Mouse (Mus musculus) heart, embryonic 11.5 days (tissue): ENCODE results near the gene Dstn. TPM values are rescaled to one million over a fixed set of nuclear protein-coding genes. Genes with fewer than 3 reads are reported as not detected.

ENCODE experiments used
- ATAC-seq: fragments of 200-750 bp; cut with Nextera tagmentation; replicated peaks from 2 replicates; pipeline ENCODE4 v1.8.0; 2017; ENCODE audit warnings: moderate library complexity; ENCODE audit not compliant: insufficient number of reproducible peaks, low FRiP score, low TSS enrichment
- H3K27ac ChIP-seq: fragments of 300-500 bp; sonication (generic); 2 replicates; pipeline ENCODE4 v1.5.1; 2014; ENCODE audit warnings: mild to moderate bottlenecking, low read depth, low read length
- H3K27me3 ChIP-seq: fragments of 300-500 bp; sonication (generic); 2 replicates; pipeline ENCODE4 v1.6.1; 2014; ENCODE audit warnings: mild to moderate bottlenecking, low read length, mixed read lengths; ENCODE audit not compliant: control insufficient read depth, insufficient read depth
- H3K36me3 ChIP-seq: fragments of 300-500 bp; sonication (generic); 2 replicates; pipeline ENCODE4 v1.6.1; 2014; ENCODE audit warnings: mild to moderate bottlenecking, low read length, moderate library complexity, mixed read lengths; ENCODE audit not compliant: control insufficient read depth, insufficient read depth
- H3K4me1 ChIP-seq: fragments of 300-500 bp; sonication (generic); 2 replicates; pipeline ENCODE4 v1.6.1; 2014; ENCODE audit warnings: low read length; ENCODE audit not compliant: control insufficient read depth, insufficient read depth
- H3K4me2 ChIP-seq: fragments of 300-500 bp; sonication (generic); 2 replicates; pipeline ENCODE4 v1.6.1; 2014; ENCODE audit warnings: mild to moderate bottlenecking, moderate library complexity
- H3K4me3 ChIP-seq: fragments of 300-500 bp; sonication (generic); 2 replicates; pipeline ENCODE4 v1.5.1; 2014; ENCODE audit warnings: low read depth, low read length
- H3K9ac ChIP-seq: fragments of 300-500 bp; sonication (generic); 2 replicates; pipeline ENCODE4 v1.6.1; 2014; ENCODE audit warnings: mild to moderate bottlenecking, low read depth, low read length, moderate library complexity
- H3K9me3 ChIP-seq: fragments of 300-500 bp; sonication (generic); replicated peaks from 2 replicates; pipeline ENCODE4 v1.6.1; 2016; ENCODE audit warnings: low read length; ENCODE audit not compliant: control insufficient read depth
- WGBS: fragments of 180-500 bp; shearing (Covaris S2); extraction: QIAGEN DNeasy Blood & Tissue Kit; methylation state at CpG from one replicate; pipeline ENCODE4 v1.1.7; 2014; ENCODE audit not compliant: insufficient replicate concordance; 5-methylcytosine and 5-hydroxymethylcytosine counted together
- polyA plus RNA-seq: library from polyadenylated mRNA; unstranded; fragments of >200 nt; fragmentation: Nextera tagmentation; extraction: Ambion mirVana; gene quantifications from 2 replicates; pipeline ENCODE4 v1.2.1, GENCODE M21; 2014

Dstn gene
- polyA plus RNA-seq, 1 experiment from 2014 or later, result 1,059 TPM

- no peak overlapping the region for H3K9ac ChIP-seq
- H3K27me3 ChIP-seq, result no peaks in the 10 kb centered on the region
- H3K27ac ChIP-seq, result no peak overlapping the region
- H3K4me3 ChIP-seq, result no peak overlapping the region
- 68% methylated on average over 2 of the region's 2 CpGs for WGBS
- H3K4me2 ChIP-seq, result no peak overlapping the region
- no peaks in the 10 kb centered on the region for H3K9me3 ChIP-seq
- H3K36me3 ChIP-seq, result peaks cover 48% of the 10 kb centered on the region
- ATAC-seq, result no peak
- peaks cover 25% of the 10 kb centered on the region for H3K4me1 ChIP-seq
Observed at GRCm38 (mm10) chr2:143946399-143946798, 31.3 kb downstream of the Dstn start.

DNA sequence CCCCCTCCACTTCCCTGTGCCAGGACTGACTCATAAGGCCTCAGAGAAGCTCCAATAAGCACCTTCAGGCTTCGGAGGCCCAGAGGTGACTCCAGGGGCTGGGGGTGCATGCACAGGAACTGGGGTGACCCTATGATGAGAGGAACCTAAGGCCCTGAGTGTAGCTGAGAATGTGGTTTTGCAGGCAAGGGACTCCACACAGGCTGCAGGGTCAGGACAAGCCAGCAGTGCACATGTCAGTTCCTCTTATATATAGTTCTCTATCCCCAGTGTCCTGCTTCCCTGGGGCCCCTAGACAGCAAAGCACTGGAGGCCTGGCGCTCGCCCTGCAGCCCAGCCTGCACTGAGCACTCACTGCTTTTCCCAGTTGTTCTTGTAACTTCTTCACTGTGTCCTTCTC lies 32.9 kb downstream of the Dstn start:
- Histone ChIP-seq H3K9ac (no peak overlapping the region), H3K36me3 (peaks cover 40% of the 10 kb centered on the region), H3K4me3 (no peak overlapping the region), H3K4me1 (peaks cover 25% of the 10 kb centered on the region), H3K9me3 (no peaks in the 10 kb centered on the region), H3K27ac (peak overlapping the region; percentile 30), H3K4me2 (no peak overlapping the region), H3K27me3 (no peaks in the 10 kb centered on the region)
- no peak for ATAC-seq
- 70% methylated on average over 3 of the region's 3 CpGs for WGBS

GRCm38 (mm10) chr2:143948416-143948815 lies 33.3 kb downstream of the Dstn start:
- H3K4me3 ChIP-seq, result no peak overlapping the region
- no peak overlapping the region; the same call in 1 of the 2 replicates for H3K27ac ChIP-seq
- no peak for ATAC-seq
- peaks cover 42% of the 10 kb centered on the region for H3K36me3 ChIP-seq
- no peak overlapping the region for H3K9ac ChIP-seq
- 50% methylated on average over 4 of the region's 4 CpGs for WGBS
- H3K4me2 ChIP-seq, result no peak overlapping the region
- no peaks in the 10 kb centered on the region for H3K9me3 ChIP-seq
- H3K27me3 ChIP-seq, result no peaks in the 10 kb centered on the region
- peaks cover 25% of the 10 kb centered on the region for H3K4me1 ChIP-seq

DNA sequence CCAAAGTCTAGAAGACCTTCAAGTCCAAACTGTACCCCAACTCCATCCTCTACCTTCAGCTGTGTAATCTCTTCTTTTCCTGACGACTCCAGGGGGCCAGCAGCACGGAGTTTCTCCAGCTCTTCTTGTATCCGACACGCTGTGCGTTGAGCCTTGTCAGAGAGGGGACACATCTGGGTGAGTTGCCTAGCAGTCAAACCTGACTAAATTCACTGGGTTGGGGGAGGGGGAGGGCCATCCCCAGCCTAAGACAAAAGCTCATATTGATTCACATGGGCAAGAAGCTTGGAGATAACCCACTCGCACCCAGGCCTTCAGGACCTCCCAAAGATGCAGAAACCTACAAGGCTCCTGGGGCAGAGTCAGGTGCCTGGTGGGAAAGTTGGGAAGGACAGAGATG lies 34.1 kb downstream of the Dstn start:
- no peak overlapping the region for H3K4me3 ChIP-seq
- no peak overlapping the region for H3K4me2 ChIP-seq
- ATAC-seq, result no peak
- H3K4me1 ChIP-seq, result peaks cover 25% of the 10 kb centered on the region
- H3K9me3 ChIP-seq, result no peaks in the 10 kb centered on the region
- peaks cover 47% of the 10 kb centered on the region for H3K36me3 ChIP-seq
- H3K27ac ChIP-seq, result no peak overlapping the region
- H3K27me3 ChIP-seq, result no peaks in the 10 kb centered on the region
- 91% methylated on average over 6 of the region's 6 CpGs for WGBS
- no peak overlapping the region for H3K9ac ChIP-seq

DNA sequence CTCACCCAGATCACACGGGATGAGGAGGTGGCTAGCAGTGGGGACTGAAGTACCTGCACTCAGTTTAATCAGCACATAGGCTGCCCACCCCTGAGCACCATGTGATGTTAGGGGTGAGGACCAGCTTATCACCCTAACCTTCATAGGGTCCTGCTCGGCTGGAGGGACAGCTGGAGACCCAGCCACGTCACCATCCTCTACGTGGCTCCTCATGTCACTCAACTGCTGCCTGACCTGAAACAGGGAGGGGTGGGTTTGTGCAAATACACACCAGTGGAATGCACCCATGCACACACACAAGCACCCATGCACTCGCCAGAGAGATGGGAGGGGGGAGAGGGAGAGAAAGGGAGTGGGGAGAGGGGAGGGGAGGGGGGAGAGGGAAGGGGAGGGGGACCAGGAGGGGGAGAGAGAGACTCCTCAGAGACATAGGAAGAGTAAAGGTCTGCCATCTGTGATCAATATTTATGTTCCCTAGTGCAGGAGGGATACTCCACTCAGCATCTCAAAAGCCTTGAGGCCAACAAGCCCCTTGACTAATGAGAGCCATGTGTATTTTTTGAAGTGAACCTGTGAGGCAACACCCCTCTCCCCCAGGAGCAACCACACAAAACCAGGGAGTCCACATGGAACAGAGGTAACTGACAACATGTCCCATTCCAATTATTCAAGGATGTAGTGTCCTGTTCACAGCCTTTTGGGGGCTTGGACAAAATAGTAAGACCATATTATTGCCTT lies 35.3 kb downstream of the Dstn start:
- no peak overlapping the region for H3K27ac ChIP-seq
- H3K9ac ChIP-seq, result no peak overlapping the region
- peaks cover 25% of the 10 kb centered on the region for H3K4me1 ChIP-seq
- H3K4me2 ChIP-seq, result no peak overlapping the region
- no peak overlapping the region for H3K4me3 ChIP-seq
- WGBS, result 69% methylated on average over 5 of the region's 5 CpGs
- no peak for ATAC-seq
- peaks cover 56% of the 10 kb centered on the region for H3K36me3 ChIP-seq
- no peaks in the 10 kb centered on the region for H3K27me3 ChIP-seq
- H3K9me3 ChIP-seq, result no peaks in the 10 kb centered on the region

DNA sequence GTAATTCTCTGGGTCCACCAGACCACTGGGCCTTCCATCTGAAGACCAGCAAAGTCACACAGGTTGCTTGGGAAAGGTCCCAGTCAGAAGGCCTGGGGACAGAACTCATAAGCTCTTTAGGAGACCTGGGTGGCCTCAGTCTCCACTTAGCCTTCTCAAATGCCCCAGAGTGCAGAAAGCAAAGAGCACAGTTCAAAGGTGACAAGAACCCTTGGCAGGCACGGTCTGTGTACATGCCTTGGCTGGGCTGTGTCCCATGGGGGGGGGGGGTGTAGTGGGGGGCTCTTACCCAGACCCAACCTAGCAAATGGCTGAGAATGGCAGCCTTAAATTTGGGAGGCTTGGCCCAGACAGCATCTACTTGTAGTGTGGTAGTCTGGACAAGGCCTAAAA lies 35.9 kb downstream of the Dstn start:
- no peak overlapping the region for H3K27ac ChIP-seq
- no peak for ATAC-seq
- H3K4me1 ChIP-seq, result peaks cover 24% of the 10 kb centered on the region
- no peak overlapping the region for H3K4me2 ChIP-seq
- H3K9ac ChIP-seq, result no peak overlapping the region
- no peak overlapping the region for H3K4me3 ChIP-seq
- H3K36me3 ChIP-seq, result peaks cover 60% of the 10 kb centered on the region
- 87% methylated on average over 1 of the region's 1 CpGs for WGBS
- no peaks in the 10 kb centered on the region for H3K27me3 ChIP-seq
- H3K9me3 ChIP-seq, result no peaks in the 10 kb centered on the region

DNA sequence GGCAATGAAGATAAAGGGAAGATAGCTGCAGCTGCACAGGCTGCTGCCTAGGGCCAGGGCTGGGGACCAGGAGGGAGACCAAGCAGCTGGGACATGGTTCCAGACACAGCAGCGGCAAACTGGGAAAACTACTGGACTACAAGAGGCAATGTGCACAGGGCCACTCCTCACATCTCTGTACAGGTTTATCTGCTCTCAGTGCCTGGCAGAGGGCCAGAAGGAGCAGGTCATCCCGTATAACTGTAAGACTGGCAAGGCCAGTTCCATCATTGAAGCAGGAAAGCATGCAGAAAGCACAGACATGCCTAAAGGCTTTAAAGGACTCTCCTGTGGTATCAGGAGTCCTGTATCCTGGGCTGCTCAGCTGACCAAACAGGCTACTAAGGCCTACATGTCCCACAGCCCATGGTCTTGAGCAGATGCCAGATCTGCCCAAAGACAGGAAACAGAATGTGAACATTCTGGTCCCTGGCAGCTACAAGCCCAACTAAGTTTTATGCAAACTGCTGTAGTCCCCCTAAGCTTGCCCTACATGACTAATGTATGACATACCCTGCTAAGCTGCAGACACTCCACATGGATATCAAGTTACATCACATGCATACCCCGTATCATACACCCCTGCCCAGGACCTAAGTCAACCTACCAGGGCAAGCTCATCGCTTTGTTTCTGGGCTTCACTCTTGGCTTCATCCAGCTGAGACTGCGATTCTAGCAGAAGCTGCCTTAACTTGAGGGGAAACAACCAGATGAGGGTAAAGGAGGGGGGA lies 36.6 kb downstream of the Dstn start:
- H3K27ac ChIP-seq, result no peak overlapping the region
- no peak overlapping the region for H3K4me3 ChIP-seq
- WGBS, result 65% methylated on average over 5 of the region's 5 CpGs
- H3K9me3 ChIP-seq, result no peaks in the 10 kb centered on the region
- no peak overlapping the region for H3K9ac ChIP-seq
- H3K4me2 ChIP-seq, result no peak overlapping the region
- H3K27me3 ChIP-seq, result no peaks in the 10 kb centered on the region
- H3K4me1 ChIP-seq, result peaks cover 17% of the 10 kb centered on the region; the same call in 1 of the 2 replicates
- H3K36me3 ChIP-seq, result peaks cover 62% of the 10 kb centered on the region
- ATAC-seq, result no peak

DNA sequence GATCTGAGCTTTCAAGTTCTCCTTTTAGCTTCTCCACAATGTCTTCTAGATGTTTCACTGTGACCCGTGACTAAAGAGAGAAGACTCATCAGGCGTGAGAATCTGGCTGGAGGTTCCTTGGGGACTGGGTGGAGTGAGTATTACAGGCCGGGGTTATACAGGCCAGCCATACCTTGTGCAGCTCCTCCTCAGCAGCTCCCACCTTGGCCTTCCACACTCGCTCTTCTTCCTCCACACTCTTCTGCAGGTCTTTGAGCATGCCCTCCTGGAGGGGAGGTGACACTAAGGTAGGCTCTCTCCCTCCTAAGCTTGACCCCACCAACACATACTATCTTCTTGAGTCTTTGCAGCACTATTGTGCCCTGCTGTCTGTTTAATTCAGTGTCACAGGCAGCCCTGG lies 38.8 kb downstream of the Dstn start:
- Histone ChIP-seq H3K4me1 (peaks cover 11% of the 10 kb centered on the region; the same call in 1 of the 2 replicates), H3K36me3 (peaks cover 61% of the 10 kb centered on the region), H3K27me3 (no peaks in the 10 kb centered on the region), H3K4me3 (no peak overlapping the region), H3K9me3 (no peaks in the 10 kb centered on the region), H3K4me2 (no peak overlapping the region), H3K27ac (no peak overlapping the region), H3K9ac (no peak overlapping the region)
- no peak for ATAC-seq
- WGBS, result 90% methylated on average over 4 of the region's 4 CpGs
